Mouse (Mus musculus) small intestine, adult 2 months (tissue): ENCODE measurements around the gene Adipor2. TPM values are rescaled to one million over a fixed set of nuclear protein-coding genes. Genes with fewer than 3 reads are reported as not detected.
A peak's percentile ranks its signal among the peaks of the same experiment; 100 is the strongest.

Source experiments
- H3K27ac ChIP-seq: fragments of 200-500 bp; 2 replicates; pipeline ENCODE4 v1.5.1; 2012; ENCODE audit warnings: low read depth, low read length, control low read depth, inconsistent platforms; ENCODE audit not compliant: insufficient read depth
- H3K27me3 ChIP-seq: fragments of 200-500 bp; 2 replicates; pipeline ENCODE4 v1.6.1; 2012; ENCODE audit warnings: mild to moderate bottlenecking, moderate library complexity, low read length, inconsistent platforms; ENCODE audit not compliant: control insufficient read depth, insufficient read depth
- H3K36me3 ChIP-seq: fragments of 200-500 bp; 2 replicates; pipeline ENCODE4 v1.6.1; 2012; ENCODE audit warnings: mild to moderate bottlenecking, low read length, control low read depth, inconsistent platforms; ENCODE audit not compliant: control insufficient read depth, insufficient read depth
- H3K4me1 ChIP-seq: fragments of 200-500 bp; 2 replicates; pipeline ENCODE4 v1.6.1; 2012; ENCODE audit warnings: low read length, inconsistent platforms, mixed read lengths; ENCODE audit not compliant: control insufficient read depth, insufficient read depth, insufficient read length
- H3K4me3 ChIP-seq: fragments of 200-500 bp; 2 replicates; pipeline ENCODE4 v1.5.1; 2012; ENCODE audit warnings: low read depth, mild to moderate bottlenecking, control low read depth, inconsistent platforms, low read length, moderate library complexity
- CTCF ChIP-seq: fragments of 200-500 bp; IDR thresholded peaks from 2 replicates; pipeline ENCODE4 v1.5.1; 2012; ENCODE audit warnings: low read depth, mild to moderate bottlenecking, control low read depth, inconsistent platforms, low read length, moderate library complexity, mixed read lengths; ENCODE audit not compliant: insufficient replicate concordance, insufficient read length; ENCODE audit errors: extremely low read depth
- POLR2A ChIP-seq: fragments of 200-500 bp; IDR thresholded peaks from 2 replicates; pipeline ENCODE4 v1.6.1; 2012; ENCODE audit warnings: low read depth, mild to moderate bottlenecking, control low read depth, inconsistent platforms, low read length, moderate library complexity
- WGBS: fragments of 180-500 bp; shearing (Covaris S2); methylation state at CpG from one replicate; pipeline ENCODE4 v1.1.7; 2018; 5-methylcytosine and 5-hydroxymethylcytosine counted together
- polyA plus RNA-seq: library from polyadenylated mRNA; depleted of rRNA; stranded (reverse); fragments of >200 nt; gene quantifications from 2 replicates; pipeline ENCODE4 v1.2.3, GENCODE M21; 2012

Adipor2 gene
- polyA plus RNA-seq, 1 experiment = 112 TPM

DNA sequence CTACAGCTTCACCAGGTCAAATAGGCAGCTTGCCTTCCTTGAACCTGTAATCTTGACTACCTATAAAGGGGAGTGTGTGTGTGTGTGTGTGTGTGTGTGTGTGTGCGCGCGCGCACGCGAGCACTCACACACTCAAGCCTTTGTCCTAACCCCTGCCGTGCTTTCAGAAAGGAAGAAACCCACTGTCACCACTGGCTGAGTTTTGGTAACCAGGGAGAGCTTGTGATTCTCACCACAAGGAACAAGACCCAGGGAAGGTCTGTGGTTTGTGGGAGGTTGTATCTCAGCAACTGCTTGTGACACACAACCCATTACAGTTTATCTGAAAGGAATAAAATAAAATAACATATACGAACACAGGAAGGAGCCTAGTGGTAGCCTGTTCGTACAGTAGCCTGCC lies 8.9 kb downstream of the Adipor2 start:
- no peak overlapping the region for H3K4me3 ChIP-seq
- H3K27ac ChIP-seq = peak overlapping the region; percentile 97
- H3K36me3 ChIP-seq = peaks cover 16% of the 10 kb centered on the region
- no peak for TF ChIP-seq POLR2A
- no peak for TF ChIP-seq CTCF
- H3K4me1 ChIP-seq = peaks cover 58% of the 10 kb centered on the region
- WGBS = 63% methylated on average over 9 of the region's 9 CpGs
- no peaks in the 10 kb centered on the region for H3K27me3 ChIP-seq

DNA sequence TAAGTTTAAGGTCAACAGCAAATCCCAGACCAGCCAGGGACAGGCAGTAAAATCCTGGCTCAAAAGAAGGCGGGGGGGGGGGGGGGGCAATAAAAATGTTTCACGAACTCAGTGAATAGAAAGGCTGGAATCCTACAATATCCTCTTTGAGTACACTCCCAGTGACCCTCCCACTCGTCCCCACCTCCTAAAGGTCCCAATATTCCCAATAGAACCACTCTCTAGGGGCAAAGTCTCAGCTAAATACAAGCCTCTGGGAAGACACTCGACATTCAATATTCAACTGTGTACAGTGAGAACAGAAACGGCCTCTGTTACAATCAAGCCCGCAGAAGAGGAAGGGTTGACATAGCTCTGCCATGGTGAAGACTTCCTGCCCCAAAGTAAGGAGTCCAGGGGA lies 9.7 kb downstream of the Adipor2 start:
- Histone ChIP-seq H3K27me3 (no peaks in the 10 kb centered on the region), H3K4me1 (peaks cover 55% of the 10 kb centered on the region), H3K27ac (peak overlapping the region; percentile 97; the same call in 1 of the 2 replicates), H3K4me3 (no peak overlapping the region), H3K36me3 (peaks cover 18% of the 10 kb centered on the region)
- TF ChIP-seq POLR2A (no peak), CTCF (no peak)
- 14% methylated on average over 6 of the region's 6 CpGs for WGBS

DNA sequence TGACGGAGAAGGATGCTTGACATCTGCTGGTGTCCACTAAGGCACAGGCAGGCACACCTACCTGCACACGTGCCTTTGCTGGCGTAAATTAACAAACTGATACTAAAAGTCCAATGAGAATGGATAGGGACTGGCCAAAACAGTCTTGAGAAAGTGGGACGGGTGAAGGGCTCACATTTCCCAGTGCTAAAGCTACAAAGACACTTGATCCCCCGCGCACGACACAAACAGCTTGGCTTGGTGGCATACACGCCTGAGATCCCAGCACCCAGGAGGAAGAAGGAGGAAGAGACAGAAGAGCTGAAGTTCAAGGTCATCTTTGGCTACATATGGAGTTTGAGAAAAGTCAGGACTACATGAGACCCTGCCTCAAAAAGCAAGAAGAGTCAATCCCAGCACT lies 11.0 kb downstream of the Adipor2 start:
- peak overlapping the region; percentile 85 for H3K27ac ChIP-seq
- TF ChIP-seq POLR2A = no peak
- no peak for TF ChIP-seq CTCF
- H3K36me3 ChIP-seq = peaks cover 11% of the 10 kb centered on the region; the same call in 1 of the 2 replicates
- H3K4me3 ChIP-seq = no peak overlapping the region
- peaks cover 47% of the 10 kb centered on the region for H3K4me1 ChIP-seq
- WGBS = 90% methylated on average over 8 of the region's 8 CpGs
- H3K27me3 ChIP-seq = no peaks in the 10 kb centered on the region

DNA sequence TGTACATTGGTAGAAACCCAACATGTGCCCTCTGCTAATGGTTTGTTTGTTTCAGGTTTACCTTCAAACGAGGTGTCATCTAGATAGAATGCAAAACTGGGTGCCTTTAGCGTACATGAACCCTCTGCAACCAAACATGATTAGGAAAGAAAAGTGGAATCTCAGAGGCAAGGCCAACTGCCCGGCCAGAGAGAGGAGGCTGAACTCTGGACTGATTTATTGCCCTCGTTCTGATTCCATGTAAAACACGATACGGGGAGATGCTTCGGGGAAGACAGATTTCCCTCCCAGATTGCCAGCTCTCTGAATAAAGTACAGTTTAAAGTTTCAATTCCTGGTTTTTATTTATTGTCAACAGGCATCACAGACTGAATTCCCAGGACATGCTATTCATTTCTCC lies 12.2 kb downstream of the Adipor2 start:
- Histone ChIP-seq H3K27ac (peak overlapping the region; percentile 85), H3K4me3 (no peak overlapping the region), H3K4me1 (peaks cover 38% of the 10 kb centered on the region), H3K36me3 (peaks cover 8% of the 10 kb centered on the region; the same call in 1 of the 2 replicates), H3K27me3 (no peaks in the 10 kb centered on the region)
- whole genome bisulfite sequencing = 25% methylated on average over 7 of the region's 7 CpGs
- TF ChIP-seq POLR2A = no peak
- no peak for TF ChIP-seq CTCF

DNA sequence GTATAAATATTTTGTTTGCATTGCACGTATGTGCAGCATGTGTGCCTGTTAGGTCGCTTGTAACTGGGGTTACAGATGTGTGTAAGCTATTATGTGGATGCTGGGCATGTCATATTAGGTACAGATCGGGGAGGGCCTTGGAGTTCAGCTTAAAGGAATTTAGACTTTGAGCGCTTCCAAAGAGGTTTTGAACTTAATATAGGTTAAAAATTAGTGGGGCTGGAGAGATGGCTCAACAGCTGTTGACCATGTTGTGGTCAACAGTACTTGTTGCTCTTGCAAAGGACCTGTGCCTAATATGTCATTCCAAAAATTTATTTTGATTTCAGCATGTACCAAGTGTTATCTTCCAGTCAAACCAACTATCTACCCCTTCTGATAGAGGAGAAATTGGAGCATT lies 12.7 kb downstream of the Adipor2 start:
- Histone ChIP-seq H3K4me1 (peaks cover 34% of the 10 kb centered on the region), H3K4me3 (no peak overlapping the region), H3K27ac (peak overlapping the region; percentile 14; the same call in 1 of the 2 replicates), H3K27me3 (no peaks in the 10 kb centered on the region), H3K36me3 (peaks cover 11% of the 10 kb centered on the region; the same call in 1 of the 2 replicates)
- no peak for TF ChIP-seq CTCF
- no peak for TF ChIP-seq POLR2A
- 77% methylated on average over 4 of the region's 4 CpGs for WGBS

DNA sequence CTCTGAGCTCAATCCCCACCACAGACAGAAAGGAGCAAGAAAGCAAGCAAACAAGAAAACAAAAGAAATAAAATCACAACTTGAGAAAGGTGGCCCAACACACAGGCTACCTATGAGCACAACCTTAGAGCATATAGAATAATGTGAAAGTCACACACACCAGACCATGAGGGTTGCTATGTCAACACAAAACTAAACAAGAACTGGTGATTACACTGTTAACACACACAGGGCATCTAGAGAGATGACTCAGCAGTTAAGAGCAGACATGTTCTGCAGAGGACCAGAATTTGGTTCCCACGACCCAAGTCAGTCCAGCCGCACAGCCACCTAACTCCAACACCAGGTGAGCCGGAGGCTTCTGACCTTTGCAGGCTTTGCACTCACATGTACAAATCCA lies 14.5 kb downstream of the Adipor2 start:
- 71% methylated on average over 3 of the region's 3 CpGs for WGBS
- H3K36me3 ChIP-seq = peaks cover 17% of the 10 kb centered on the region; the same call in 1 of the 2 replicates
- no peak for TF ChIP-seq POLR2A
- no peak for TF ChIP-seq CTCF
- H3K4me1 ChIP-seq = peaks cover 23% of the 10 kb centered on the region
- no peaks in the 10 kb centered on the region for H3K27me3 ChIP-seq
- no peak overlapping the region for H3K27ac ChIP-seq
- H3K4me3 ChIP-seq = no peak overlapping the region

DNA sequence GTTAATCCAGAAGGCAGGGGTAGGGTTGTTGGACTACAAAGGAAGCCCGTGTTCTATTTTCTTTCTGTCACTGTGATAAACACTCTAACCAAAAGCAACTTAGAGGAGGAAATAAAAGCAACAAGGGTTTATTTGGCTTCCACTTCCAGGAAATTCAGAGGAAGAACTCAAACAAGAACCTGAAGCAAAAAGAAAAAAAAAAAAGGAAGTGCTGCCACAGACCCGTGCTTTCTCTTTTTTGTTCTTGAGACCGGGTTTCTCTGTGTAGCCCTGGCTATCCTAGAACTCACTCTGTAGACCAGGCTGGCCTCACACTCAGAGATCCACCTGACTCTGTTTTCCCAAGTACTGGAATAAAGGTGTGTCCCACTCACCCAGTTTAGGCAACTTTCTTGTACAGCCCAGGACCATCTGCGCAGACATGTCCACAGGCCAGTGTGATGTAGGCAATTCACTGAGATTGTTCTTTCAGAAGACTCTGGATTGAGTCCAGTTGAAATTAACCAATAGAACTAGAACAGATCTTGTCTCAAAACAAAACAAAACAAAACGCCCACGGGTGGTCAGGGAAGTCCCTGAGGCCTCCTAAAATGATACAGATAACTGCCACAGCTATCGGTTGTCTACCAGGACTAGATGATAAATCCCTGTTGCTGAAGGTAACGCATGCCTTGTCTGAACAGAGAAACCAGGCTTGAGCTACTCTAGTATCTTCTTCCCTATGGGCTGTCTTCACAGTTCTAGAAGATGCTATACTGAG lies 15.8 kb downstream of the Adipor2 start:
- H3K4me3 ChIP-seq = no peak overlapping the region
- H3K27me3 ChIP-seq = no peaks in the 10 kb centered on the region
- TF ChIP-seq CTCF (no peak), POLR2A (no peak)
- peaks cover 17% of the 10 kb centered on the region for H3K4me1 ChIP-seq
- no peak overlapping the region for H3K27ac ChIP-seq
- H3K36me3 ChIP-seq = peaks cover 19% of the 10 kb centered on the region
- 79% methylated on average over 8 of the region's 8 CpGs for WGBS
